Mouse (Mus musculus) spleen, adult 2 months (tissue): ENCODE data around the gene H2-M5. TPM values are rescaled to one million over a fixed set of nuclear protein-coding genes. Genes with fewer than 3 reads are reported as not detected.
"Not testable (repeated sequence)": the region's sequence is repeated elsewhere in the genome, so short reads cannot be mapped to it uniquely, and the experiment has no call there.

ENCODE experiments used
- DNase-seq, 2 experiments: peaks; one replicate each; pipeline versions ENCODE4 v3.0.0 to v3.0.0-alpha.2; 2012 to 2021; ENCODE audit warnings: low spot score in 2 of 2, low read depth in 1 of 2
- H3K27ac ChIP-seq: fragments of 200-500 bp; 2 replicates; pipeline ENCODE4 v1.5.1; 2012; ENCODE audit warnings: low read length, inconsistent platforms; ENCODE audit not compliant: insufficient read depth
- H3K27me3 ChIP-seq: fragments of 200-500 bp; 2 replicates; pipeline ENCODE4 v1.6.1; 2012; ENCODE audit warnings: mild to moderate bottlenecking, moderate library complexity, low read length, inconsistent platforms; ENCODE audit not compliant: control insufficient read depth, insufficient read depth
- H3K36me3 ChIP-seq: fragments of 200-500 bp; 2 replicates; pipeline ENCODE4 v1.6.1; 2012; ENCODE audit warnings: mild to moderate bottlenecking, low read length, inconsistent platforms; ENCODE audit not compliant: control insufficient read depth, insufficient read depth
- H3K4me1 ChIP-seq: fragments of 200-500 bp; 2 replicates; pipeline ENCODE4 v1.6.1; 2011; ENCODE audit warnings: inconsistent platforms; ENCODE audit not compliant: control insufficient read depth, insufficient read depth, insufficient read length
- H3K4me3 ChIP-seq: fragments of 200-500 bp; 2 replicates; pipeline ENCODE4 v1.5.1; 2011; ENCODE audit warnings: mild to moderate bottlenecking, inconsistent platforms; ENCODE audit not compliant: insufficient read depth, insufficient read length; ENCODE audit errors: extremely low read depth
- CTCF ChIP-seq: fragments of 200-500 bp; IDR thresholded peaks from 2 replicates; pipeline ENCODE4 v1.5.1; 2011; ENCODE audit warnings: mild to moderate bottlenecking, inconsistent platforms; ENCODE audit not compliant: insufficient read depth, insufficient read length, insufficient replicate concordance; ENCODE audit errors: extremely low read depth
- POLR2A ChIP-seq: fragments of 200-500 bp; IDR thresholded peaks from 2 replicates; pipeline ENCODE4 v1.6.1; 2011; ENCODE audit warnings: low read depth, low read length, inconsistent platforms
- WGBS: fragments of 180-500 bp; shearing (Covaris S2); methylation state at CpG from one replicate; pipeline ENCODE4 v1.1.7; 2018; 5-methylcytosine and 5-hydroxymethylcytosine counted together
- polyA plus RNA-seq: library from polyadenylated mRNA; depleted of rRNA; stranded (reverse); fragments of >200 nt; gene quantifications from 2 replicates; pipeline ENCODE4 v1.2.3, GENCODE M21; 2012; rRNA removed

H2-M5 gene
- polyA plus RNA-seq = 0.28 and 0.48 TPM in 2 replicates

- no peak for TF ChIP-seq POLR2A
- TF ChIP-seq CTCF = no peak
- no peak within 1 kb of the TSS for H3K4me3 ChIP-seq
- 85% methylated on average over 5 of the region's 5 CpGs for WGBS
Observed at GRCm38 (mm10) chr17:36989437-36989836, at the start of gene H2-M5. Gene H2-M5 (minus strand): TSS chr17:36989537.

DNA sequence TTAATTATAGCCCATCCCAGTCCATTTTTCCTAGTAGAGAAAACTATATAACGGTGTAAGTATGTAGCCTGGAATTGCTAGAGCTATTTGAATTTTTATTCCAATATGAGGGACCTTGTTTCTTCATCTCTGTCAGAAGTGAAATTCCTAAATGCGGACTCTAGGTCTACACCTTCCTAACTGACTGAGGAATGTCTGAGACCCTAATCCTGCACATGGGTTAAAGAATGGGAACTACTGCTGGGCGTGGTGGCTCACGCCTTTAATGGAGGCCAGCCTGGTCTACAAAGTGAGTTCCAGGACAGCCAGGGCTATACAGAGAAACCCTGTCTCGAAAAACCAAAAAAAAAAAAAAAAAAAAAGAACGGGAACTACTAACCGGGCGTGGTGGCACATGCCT is 39.8 kb upstream of the H2-M5 start:
- H3K36me3 ChIP-seq = no peaks in the 10 kb centered on the region
- no peak for DNase-seq
- H3K4me1 ChIP-seq = no peaks in the 10 kb centered on the region
- H3K27ac ChIP-seq = no peak overlapping the region
- no peak overlapping the region for H3K4me3 ChIP-seq
- WGBS = 83% methylated on average over 8 of the region's 8 CpGs
- TF ChIP-seq CTCF (no peak), POLR2A (no peak)
- H3K27me3 ChIP-seq = no peaks in the 10 kb centered on the region

More at GRCm38 (mm10) chr17:36989437-36989836, at the start of gene H2-M5:
- Histone ChIP-seq H3K27me3 (0 out of 2 replicates have a peak, but pooled peaks cover 1% of the 10 kb centered on the region), H3K27ac (no peak within 1 kb of the TSS), H3K4me1 (peaks cover 2% of the 10 kb centered on the region; the same call in 1 of the 2 replicates), H3K36me3 (no peaks in the 10 kb centered on the region)
- no peak for DNase-seq

- TF ChIP-seq POLR2A = no peak
- no peak for TF ChIP-seq CTCF
- Histone ChIP-seq H3K27me3 (no peaks in the 10 kb centered on the region), H3K27ac (no peak overlapping the region), H3K36me3 (no peaks in the 10 kb centered on the region), H3K4me1 (no peaks in the 10 kb centered on the region), H3K4me3 (peak overlapping the region; percentile 54)
- 4% methylated on average over 14 of the region's 14 CpGs for WGBS
- peak; percentile 50 to 64 for DNase-seq
Observed at GRCm38 (mm10) chr17:37028683-37029120, 39.4 kb upstream of the H2-M5 start.

- H3K27me3 ChIP-seq = no peaks in the 10 kb centered on the region
- H3K36me3 ChIP-seq = no peaks in the 10 kb centered on the region
- H3K4me3 ChIP-seq = no peak overlapping the region
- no peak for TF ChIP-seq CTCF
- no peak for TF ChIP-seq POLR2A
- DNase-seq = no peak
- 56% methylated on average over 10 of the region's 10 CpGs for WGBS
- H3K27ac ChIP-seq = no peak overlapping the region
- H3K4me1 ChIP-seq = no peaks in the 10 kb centered on the region
Observed at GRCm38 (mm10) chr17:37028212-37028611, 38.9 kb upstream of the H2-M5 start.

DNA sequence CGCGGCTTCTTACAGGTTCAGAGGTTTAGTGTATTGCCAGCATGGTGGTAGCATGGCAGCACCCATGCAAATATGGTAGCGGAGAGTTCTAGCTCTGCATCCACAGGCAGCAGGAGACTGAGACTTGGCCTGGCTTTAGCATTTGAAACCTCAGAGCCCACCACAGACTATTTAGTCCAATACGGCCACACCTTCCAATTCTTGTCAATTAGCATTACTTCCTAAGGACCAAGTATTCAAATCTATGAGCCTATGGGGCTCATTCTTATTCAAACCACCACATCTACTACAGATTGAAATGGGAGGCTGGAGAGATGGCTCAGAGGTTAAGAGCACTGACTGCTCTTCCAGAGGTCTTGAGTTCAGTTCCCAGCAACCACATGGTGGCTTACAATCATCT is 38.1 kb upstream of the H2-M5 start:
- no peak for DNase-seq
- WGBS = 91% methylated on average over 4 of the region's 4 CpGs
- TF ChIP-seq CTCF (no peak), POLR2A (no peak)
- Histone ChIP-seq H3K27me3 (no peaks in the 10 kb centered on the region), H3K27ac (no peak overlapping the region), H3K4me1 (peaks cover 2% of the 10 kb centered on the region; the same call in 1 of the 2 replicates), H3K4me3 (no peak overlapping the region), H3K36me3 (no peaks in the 10 kb centered on the region)

DNA sequence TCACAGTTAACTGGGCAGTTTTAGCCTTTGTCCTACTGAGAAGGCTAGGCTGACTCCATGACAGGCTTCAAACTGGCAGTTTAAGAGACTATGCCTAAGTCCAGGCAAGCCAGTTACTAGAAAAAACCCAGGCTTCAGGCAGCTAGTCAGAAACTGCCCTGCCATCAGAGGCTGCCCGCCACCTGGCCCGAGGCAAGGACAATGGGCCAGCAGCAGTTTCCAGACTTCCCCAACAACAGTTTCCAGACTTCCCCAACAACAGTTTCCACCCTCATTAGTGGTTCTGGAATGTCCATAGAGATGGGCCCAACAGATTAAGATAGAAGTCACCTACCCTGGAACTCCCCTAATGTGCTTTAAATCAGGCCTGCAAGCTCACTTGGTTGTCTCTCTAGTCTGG is 37.1 kb upstream of the H2-M5 start:
- no peaks in the 10 kb centered on the region for H3K27me3 ChIP-seq
- H3K4me1 ChIP-seq = peaks cover 2% of the 10 kb centered on the region; the same call in 1 of the 2 replicates
- H3K27ac ChIP-seq = no peak overlapping the region
- TF ChIP-seq CTCF = no peak
- TF ChIP-seq POLR2A = no peak
- WGBS = 85% methylated on average over 2 of the region's 2 CpGs
- no peak overlapping the region for H3K4me3 ChIP-seq
- no peaks in the 10 kb centered on the region for H3K36me3 ChIP-seq
- DNase-seq = no peak

DNA sequence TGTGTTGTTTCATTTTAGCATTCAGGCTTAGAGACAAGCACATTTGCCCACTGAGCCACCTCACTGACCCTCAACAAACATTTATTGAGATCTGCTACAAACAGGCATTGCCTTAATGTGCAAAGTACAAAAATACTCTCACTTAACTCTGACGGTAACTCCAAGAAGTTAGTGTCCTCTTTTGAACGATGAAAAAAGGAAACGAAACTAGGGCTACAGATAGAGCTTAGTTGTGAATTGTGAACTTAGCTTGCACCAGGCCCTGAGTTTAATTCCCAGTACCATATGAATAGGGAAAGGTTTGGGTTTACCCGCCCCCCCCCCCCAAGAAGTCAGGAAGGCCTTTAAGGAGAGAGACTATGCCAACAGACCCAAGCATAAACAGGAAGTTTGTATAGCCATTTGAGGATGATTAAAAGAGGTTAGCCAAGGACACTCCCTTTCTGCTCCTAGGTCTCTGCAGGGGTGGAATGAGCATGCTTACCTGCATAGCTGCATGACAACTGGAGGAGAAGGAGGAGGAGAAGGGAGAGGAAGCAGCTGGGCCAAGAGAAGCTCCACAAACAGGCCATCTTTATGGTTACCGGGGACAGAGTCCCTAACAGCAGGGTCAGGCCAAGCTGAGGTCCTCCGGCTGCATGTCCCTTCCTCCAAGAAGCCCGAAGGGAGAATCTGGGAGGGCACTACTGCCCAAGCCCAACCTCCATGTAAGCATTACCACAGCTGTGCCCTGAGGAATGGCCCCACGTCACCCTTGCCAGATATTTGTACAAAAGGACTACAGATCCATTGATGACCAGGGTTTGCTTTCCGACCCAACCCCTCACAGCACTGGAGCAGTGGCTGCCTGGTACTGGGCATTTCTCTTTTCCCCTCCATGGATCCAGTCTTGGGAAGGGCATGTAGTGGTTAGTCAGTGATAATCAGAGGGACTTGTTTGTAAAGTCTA is 33.6 kb upstream of the H2-M5 start, which contains the start of gene Mog:
Gene Mog, minus strand, starts transcription at position 771 of the 949 bp plus-strand sequence.
- DNase-seq = no peak
- 61% methylated on average over 9 of the region's 9 CpGs for WGBS
- TF ChIP-seq CTCF = no peak
- TF ChIP-seq POLR2A = no peak
- Histone ChIP-seq H3K4me3 (no peak within 1 kb of the TSS), H3K27ac (no peak within 1 kb of the TSS), H3K4me1 (peaks cover 2% of the 10 kb centered on the region; the same call in 1 of the 2 replicates), H3K27me3 (no peaks in the 10 kb centered on the region), H3K36me3 (no peaks in the 10 kb centered on the region)

DNA sequence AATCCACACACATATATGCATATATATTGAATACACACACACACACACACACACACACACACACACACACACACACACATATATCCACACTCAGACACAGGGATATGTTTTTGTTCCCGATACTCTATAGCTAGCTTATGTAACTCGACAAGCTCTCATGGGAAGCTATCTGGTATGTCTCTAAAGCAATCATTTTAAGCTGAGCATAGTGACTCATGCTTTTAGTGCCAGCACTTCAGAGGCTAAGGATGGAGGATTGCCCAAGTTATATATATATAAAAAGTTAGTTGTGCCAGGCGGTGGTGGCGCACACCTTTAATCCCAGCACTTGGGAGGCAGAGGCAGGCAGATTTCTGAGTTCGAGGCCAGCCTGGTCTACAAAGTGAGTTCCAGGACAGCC is 29.9 kb upstream of the H2-M5 start:
- H3K4me3 ChIP-seq, H3K36me3 ChIP-seq, H3K27ac ChIP-seq, DNase-seq, H3K4me1 ChIP-seq, H3K27me3 ChIP-seq: not testable (repeated sequence)
- WGBS = 93% methylated on average over 5 of the region's 5 CpGs
